In the genomic region with DNA sequence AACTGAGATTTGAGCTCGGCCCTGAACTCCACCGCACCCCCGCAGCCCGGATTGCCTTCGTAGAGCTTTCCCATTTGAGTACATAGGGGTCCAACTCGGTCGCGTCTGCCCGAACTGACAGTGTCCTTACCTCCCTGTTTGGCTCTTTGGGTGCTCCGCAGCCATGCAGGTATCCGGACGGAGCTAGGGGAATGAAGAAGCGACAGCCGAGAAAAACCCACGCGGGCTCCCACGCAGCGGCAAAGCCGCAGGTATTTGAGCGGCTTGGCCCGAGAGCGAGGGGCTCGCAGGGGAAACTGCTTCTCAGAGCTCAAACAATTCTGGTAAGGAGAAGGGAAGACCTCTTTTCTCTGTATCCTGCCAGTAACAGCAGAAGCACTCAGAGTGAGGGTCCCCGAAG, we compare ENCODE assay signal across 9 mouse cellular contexts.
DNase-seq lines count a peak whose midpoint lies in the region; ATAC-seq and TF ChIP-seq lines count a peak whose summit lies in the region.
"Had no signal": no experiment of that assay in that cellular context is flagged by ENCODE, and none has a peak within 500 bp of the region (broad histone marks: within the 10 kb centered on the region; RNA-seq: fewer than 3 reads in every experiment).

No protein-coding gene starts in this region.

- peaks cover 18% of the 10 kb centered on the region for H3K27me3 ChIP-seq in lung, postnatal 0 days (replicated peaks; ENCODE audit: insufficient read depth, low read length)
- peaks cover 25% of the 10 kb centered on the region for H3K27me3 ChIP-seq in forebrain, embryonic 15.5 days
- peaks cover 54% of the 10 kb centered on the region for H3K27me3 ChIP-seq in limb, embryonic 12.5 days
- peaks cover 39% of the 10 kb centered on the region for H3K27me3 ChIP-seq in stomach, embryonic 15.5 days (replicated peaks)

- no peak for TF ChIP-seq CTCF in lung, postnatal 0 days (IDR thresholded peaks at IDR 0.05)

- WGBS in lung, postnatal 0 days, result 35% methylated on average over 24 of the region's 24 CpGs
- 21% methylated on average over 24 of the region's 24 CpGs for WGBS in forebrain, embryonic 15.5 days
- WGBS in limb, embryonic 12.5 days, result 9% methylated on average over 24 of the region's 24 CpGs
- 29% methylated on average over 24 of the region's 24 CpGs for WGBS in stomach, embryonic 15.5 days

- DNase-seq in lung, postnatal 0 days (ENCODE audit: low spot score), result no peak
- DNase-seq in lung, postnatal 25 days (ENCODE audit: low spot score), result no peak
- DNase-seq in spleen, postnatal 4 days (ENCODE audit: low spot score in 2 of 2), result no peak
- DNase-seq in spleen, postnatal 36 days (ENCODE audit: low spot score in 2 of 2), result no peak
- DNase-seq: kidney, adult 8-10 months; thymus, adult 2 months had no signal

- H3K4me3 ChIP-seq in lung, postnatal 0 days (ENCODE audit: low read depth, low read length), result 0 out of 2 replicates have a peak overlapping the region, but pooled peaks have one; percentile 12
- H3K4me3 ChIP-seq in forebrain, embryonic 15.5 days, result peak overlapping the region; percentile 20; the same call in 1 of the 2 replicates
- peak overlapping the region; percentile 32 for H3K4me3 ChIP-seq in limb, embryonic 12.5 days (replicated peaks)
- peak overlapping the region; percentile 17 for H3K4me3 ChIP-seq in stomach, embryonic 15.5 days (replicated peaks)

- no peak for TF ChIP-seq EP300 in lung, postnatal 0 days (IDR thresholded peaks at IDR 0.05)

- no peaks in the 10 kb centered on the region for H3K36me3 ChIP-seq in lung, postnatal 0 days (ENCODE audit: insufficient read depth, low read length)
- no peaks in the 10 kb centered on the region for H3K36me3 ChIP-seq in forebrain, embryonic 15.5 days
- no peaks in the 10 kb centered on the region for H3K36me3 ChIP-seq in limb, embryonic 12.5 days
- no peaks in the 10 kb centered on the region for H3K36me3 ChIP-seq in stomach, embryonic 15.5 days

- no peaks in the 10 kb centered on the region for H3K9me3 ChIP-seq in lung, postnatal 0 days (ENCODE audit: low read length)
- no peaks in the 10 kb centered on the region for H3K9me3 ChIP-seq in forebrain, embryonic 15.5 days
- H3K9me3 ChIP-seq in limb, embryonic 12.5 days, result no peaks in the 10 kb centered on the region
- H3K9me3 ChIP-seq in stomach, embryonic 15.5 days, result no peaks in the 10 kb centered on the region

- no peak for ATAC-seq in lung, postnatal 0 days
- ATAC-seq in forebrain, embryonic 15.5 days (replicated peaks), result no peak
- no peak for ATAC-seq in limb, embryonic 12.5 days (ENCODE audit: insufficient number of reproducible peaks, insufficient read depth, low FRiP score, low TSS enrichment, low read depth)
- no peak for ATAC-seq in stomach, embryonic 15.5 days (ENCODE audit: insufficient read depth, low FRiP score, low read depth)

- H3K27ac ChIP-seq in lung, postnatal 0 days (ENCODE audit: low read length), result no peak overlapping the region
- no peak overlapping the region for H3K27ac ChIP-seq in forebrain, embryonic 15.5 days (replicated peaks)
- H3K27ac ChIP-seq in limb, embryonic 12.5 days, result no peak overlapping the region
- H3K27ac ChIP-seq in stomach, embryonic 15.5 days, result no peak overlapping the region

- H3K9ac ChIP-seq in lung, postnatal 0 days (replicated peaks; ENCODE audit: low read depth), result no peak overlapping the region
- no peak overlapping the region for H3K9ac ChIP-seq in forebrain, embryonic 15.5 days (replicated peaks)
- no peak overlapping the region for H3K9ac ChIP-seq in limb, embryonic 12.5 days (replicated peaks)
- no peak overlapping the region for H3K9ac ChIP-seq in stomach, embryonic 15.5 days

- H3K4me1 ChIP-seq in lung, postnatal 0 days (ENCODE audit: insufficient read depth, low read depth, low read length), result peaks cover 18% of the 10 kb centered on the region; the same call in 1 of the 2 replicates
- H3K4me1 ChIP-seq in forebrain, embryonic 15.5 days, result peaks cover 29% of the 10 kb centered on the region
- H3K4me1 ChIP-seq in limb, embryonic 12.5 days (replicated peaks), result peaks cover 46% of the 10 kb centered on the region
- peaks cover 14% of the 10 kb centered on the region for H3K4me1 ChIP-seq in stomach, embryonic 15.5 days

- H3K4me2 ChIP-seq in lung, postnatal 0 days (replicated peaks; ENCODE audit: low read depth, low read length), result peak overlapping the region; percentile 22
- H3K4me2 ChIP-seq in forebrain, embryonic 15.5 days (replicated peaks), result peak overlapping the region; percentile 35
- peak overlapping the region; percentile 57 for H3K4me2 ChIP-seq in limb, embryonic 12.5 days
- peak overlapping the region; percentile 40 for H3K4me2 ChIP-seq in stomach, embryonic 15.5 days
